Mouse (Mus musculus) forebrain, postnatal 0 days (tissue): ENCODE results near the gene Dupd1. TPM values are rescaled to one million over a fixed set of nuclear protein-coding genes. Genes with fewer than 3 reads are reported as not detected.

ENCODE experiments used
- ATAC-seq: fragments of 200-750 bp; cut with Nextera tagmentation; 2 replicates; pipeline ENCODE4 v1.8.0; 2017; ENCODE audit warnings: mild to moderate bottlenecking, moderate library complexity
- DNase-seq: peaks from one replicate; pipeline ENCODE4 v3.0.0-alpha.2; 2015
- H3K27ac ChIP-seq: fragments of 300-500 bp; sonication (generic); 2 replicates; pipeline ENCODE4 v1.5.1; 2014; ENCODE audit warnings: low read depth, mild to moderate bottlenecking, antibody characterized with exemption, low read length, moderate library complexity, mixed read lengths
- H3K27me3 ChIP-seq: fragments of 300-500 bp; sonication (generic); 2 replicates; pipeline ENCODE4 v1.6.1; 2014; ENCODE audit warnings: mild to moderate bottlenecking, low read length, mixed read lengths; ENCODE audit not compliant: insufficient read depth
- H3K36me3 ChIP-seq: fragments of 300-500 bp; sonication (generic); 2 replicates; pipeline ENCODE4 v1.6.1; 2014; ENCODE audit warnings: mild to moderate bottlenecking, moderate library complexity; ENCODE audit not compliant: insufficient read depth
- H3K4me1 ChIP-seq: fragments of 300-500 bp; sonication (generic); 2 replicates; pipeline ENCODE4 v1.6.1; 2014; ENCODE audit warnings: antibody characterized with exemption; ENCODE audit not compliant: insufficient read depth
- H3K4me2 ChIP-seq: fragments of 300-500 bp; sonication (generic); 2 replicates; pipeline ENCODE4 v1.6.1; 2014; ENCODE audit warnings: low read depth, mild to moderate bottlenecking, moderate library complexity
- H3K4me3 ChIP-seq: fragments of 300-500 bp; sonication (generic); 2 replicates; pipeline ENCODE4 v1.5.1; 2014; ENCODE audit warnings: low read depth, low read length, mixed read lengths
- H3K9ac ChIP-seq: fragments of 300-500 bp; sonication (generic); 2 replicates; pipeline ENCODE4 v1.6.1; 2014; ENCODE audit warnings: mild to moderate bottlenecking
- H3K9me3 ChIP-seq: fragments of 300-500 bp; sonication (generic); 2 replicates; pipeline ENCODE4 v1.6.1; 2016; ENCODE audit warnings: low read length
- CTCF ChIP-seq: sonication (generic); IDR thresholded peaks from 2 replicates; pipeline ENCODE4 v1.5.1; 2016; ENCODE audit warnings: antibody characterized with exemption, control low read depth, low read depth
- WGBS: fragments of 180-500 bp; shearing (Covaris S2); extraction: QIAGEN DNeasy Blood & Tissue Kit; methylation state at CpG from one replicate; pipeline ENCODE4 v1.1.7; 2014; 5-methylcytosine and 5-hydroxymethylcytosine counted together
- polyA plus RNA-seq: library from polyadenylated mRNA; unstranded; fragments of >200 nt; fragmentation: Nextera tagmentation; extraction: Ambion mirVana; gene quantifications from 2 replicates; pipeline ENCODE4 v1.2.1, GENCODE M21; 2015
- total RNA-seq: library from RNA; depleted of rRNA; stranded (reverse); fragments of >200 nt; gene quantifications from 2 replicates; pipeline ENCODE4 v1.2.3, GENCODE M21; 2014; rRNA removed

Gene Dupd1
- total and polyA plus RNA-seq, 2 experiments from 2014 or later = 0.24 to 0.35 TPM

DNA sequence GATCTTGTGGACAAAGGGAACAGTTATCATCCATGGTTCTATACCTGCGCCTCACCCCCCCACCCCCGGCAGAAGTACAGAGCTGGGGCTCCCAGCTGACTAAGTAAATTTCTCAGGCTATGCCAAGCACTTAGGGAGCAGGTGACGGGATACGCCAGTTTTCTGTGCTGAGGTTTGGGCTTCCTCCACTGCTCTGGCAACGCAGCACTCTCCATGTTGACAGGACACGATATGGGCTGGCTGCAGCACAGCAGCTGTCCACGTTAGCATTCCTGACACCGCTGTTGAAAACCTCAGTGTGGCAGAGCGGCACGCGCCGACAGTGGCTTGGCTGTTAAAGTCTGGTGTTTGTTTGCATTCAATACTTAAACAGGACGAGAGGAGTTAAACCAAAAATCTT, 55.2 kb downstream of the Dupd1 start:
- H3K4me2 ChIP-seq = peak overlapping the region; percentile 1; the same call in 1 of the 2 replicates
- peak overlapping the region; percentile 2 for H3K27ac ChIP-seq
- H3K9ac ChIP-seq = no peak overlapping the region
- DNase-seq (no peak), ATAC-seq (peak; percentile 69)
- H3K4me1 ChIP-seq = peaks cover 6% of the 10 kb centered on the region; the same call in 1 of the 2 replicates
- 40% methylated on average over 13 of the region's 13 CpGs for WGBS
- H3K9me3 ChIP-seq = no peaks in the 10 kb centered on the region
- peaks cover 34% of the 10 kb centered on the region for H3K36me3 ChIP-seq
- no peaks in the 10 kb centered on the region for H3K27me3 ChIP-seq
- H3K4me3 ChIP-seq = no peak overlapping the region
- TF ChIP-seq CTCF = no peak

DNA sequence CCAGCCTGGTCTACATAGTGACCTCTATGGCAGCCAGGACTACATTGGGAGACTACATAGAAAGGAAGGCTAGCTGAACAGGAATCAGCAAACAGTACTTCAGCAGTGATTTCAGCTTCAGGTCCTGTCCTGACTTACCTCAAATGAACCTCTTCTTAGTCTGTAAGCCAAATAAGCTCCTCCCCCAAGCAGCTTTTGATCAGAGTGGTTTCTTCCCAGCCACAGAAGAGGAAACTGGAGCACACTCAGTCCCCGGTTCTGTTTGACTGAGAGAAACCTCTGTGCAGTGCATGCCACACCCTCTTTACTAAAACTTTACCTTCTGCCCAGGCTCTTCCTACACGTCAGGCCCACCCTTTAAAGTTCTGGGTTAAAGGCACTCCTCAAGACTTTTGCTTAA, 60.6 kb downstream of the Dupd1 start:
- 77% methylated on average over 2 of the region's 2 CpGs for WGBS
- Histone ChIP-seq H3K4me3 (no peak overlapping the region), H3K4me1 (peaks cover 6% of the 10 kb centered on the region; the same call in 1 of the 2 replicates), H3K27ac (no peak overlapping the region), H3K9me3 (no peaks in the 10 kb centered on the region), H3K36me3 (no peaks in the 10 kb centered on the region; the same call in 1 of the 2 replicates), H3K4me2 (no peak overlapping the region), H3K9ac (no peak overlapping the region), H3K27me3 (no peaks in the 10 kb centered on the region)
- no peak for ATAC-seq
- DNase-seq = no peak
- TF ChIP-seq CTCF = no peak

DNA sequence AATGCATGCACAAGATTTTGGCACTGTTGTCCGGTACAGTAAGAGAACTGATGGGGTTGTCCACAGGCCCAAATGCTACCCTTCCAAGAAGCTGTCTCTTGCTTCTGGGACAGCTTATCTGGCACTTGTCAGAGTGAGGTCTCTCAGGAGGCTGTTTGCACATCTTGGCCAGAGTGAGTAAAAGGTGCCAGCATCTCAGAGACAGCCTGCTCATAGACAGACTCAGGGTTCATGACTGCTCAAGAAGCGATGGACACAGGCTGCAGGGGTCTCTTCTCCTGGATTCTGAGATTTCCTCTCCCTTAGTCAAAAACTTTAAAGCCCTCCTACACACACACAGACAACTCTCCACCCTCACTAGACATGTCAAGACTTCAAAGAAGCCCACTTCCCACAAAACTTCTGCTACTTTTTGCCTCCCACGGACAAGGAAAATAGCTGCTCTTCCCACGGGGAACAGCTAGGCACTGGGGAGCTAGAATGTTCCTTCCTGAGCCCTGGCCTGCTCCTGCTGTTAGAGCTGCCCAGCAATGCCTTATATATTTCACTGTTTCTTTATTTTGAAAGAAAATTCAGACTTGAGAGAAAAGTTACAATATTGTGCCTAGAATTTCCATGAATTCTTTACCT, 73.5 kb downstream of the Dupd1 start:
- ATAC-seq (no peak), DNase-seq (no peak)
- Histone ChIP-seq H3K27ac (no peak overlapping the region), H3K9ac (no peak overlapping the region), H3K4me3 (no peak overlapping the region), H3K36me3 (peaks cover 24% of the 10 kb centered on the region), H3K27me3 (no peaks in the 10 kb centered on the region), H3K9me3 (no peaks in the 10 kb centered on the region), H3K4me2 (no peak overlapping the region), H3K4me1 (no peaks in the 10 kb centered on the region)
- 81% methylated on average over 4 of the region's 4 CpGs for WGBS
- TF ChIP-seq CTCF = no peak

DNA sequence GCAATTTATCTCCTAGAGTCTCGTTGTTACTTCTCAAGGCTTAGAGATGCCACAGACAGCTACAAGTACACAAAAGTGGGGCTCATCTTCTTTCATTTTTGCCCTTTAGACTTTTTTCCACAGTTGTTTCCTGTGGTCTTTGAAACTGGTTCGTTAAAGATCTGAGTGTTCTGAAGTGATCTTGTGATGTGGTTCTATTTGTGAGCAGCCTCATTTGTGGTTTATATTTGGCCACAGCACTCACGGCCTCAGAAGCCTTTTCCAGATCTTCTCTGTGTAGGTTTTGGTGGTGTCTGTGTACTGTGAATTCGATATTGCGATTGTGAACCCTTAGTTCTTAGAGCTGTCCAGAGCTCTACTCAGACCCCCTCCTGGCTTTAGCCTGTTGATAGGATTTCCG, 77.8 kb downstream of the Dupd1 start:
- H3K9me3 ChIP-seq = no peaks in the 10 kb centered on the region
- 68% methylated on average over 6 of the region's 6 CpGs for WGBS
- H3K4me2 ChIP-seq = no peak overlapping the region

GRCm38 (mm10) chr14:21631665-21632200, 82.6 kb downstream of the Dupd1 start:
- no peak for ATAC-seq
- H3K9ac ChIP-seq = no peak overlapping the region
- no peak overlapping the region for H3K4me2 ChIP-seq
- 44% methylated on average over 5 of the region's 5 CpGs for WGBS
- no peak overlapping the region for H3K4me3 ChIP-seq
- no peaks in the 10 kb centered on the region for H3K9me3 ChIP-seq
- peaks cover 34% of the 10 kb centered on the region for H3K36me3 ChIP-seq
- H3K27ac ChIP-seq = peak overlapping the region; percentile 17; the same call in 1 of the 2 replicates
- no peak for TF ChIP-seq CTCF
- no peaks in the 10 kb centered on the region for H3K4me1 ChIP-seq
- no peak for DNase-seq
- H3K27me3 ChIP-seq = no peaks in the 10 kb centered on the region

More for the DNA sequence above, 77.8 kb downstream of the Dupd1 start:
- H3K36me3 ChIP-seq = peaks cover 20% of the 10 kb centered on the region
- H3K4me1 ChIP-seq = no peaks in the 10 kb centered on the region
- no peak for TF ChIP-seq CTCF
- ATAC-seq = no peak
- H3K27ac ChIP-seq = no peak overlapping the region
- no peak for DNase-seq
- H3K9ac ChIP-seq = no peak overlapping the region
- no peaks in the 10 kb centered on the region for H3K27me3 ChIP-seq
- no peak overlapping the region for H3K4me3 ChIP-seq

Other genes with a start within 250 kb of the Dupd1 start
- gene Kat6b, start 233.1 kb downstream of the Dupd1 start, total RNA-seq = 29.9 and 35.8 TPM in 2 replicates
- 10.0 and 16.9 TPM in 2 replicates for gene Kat6b, start 233.1 kb downstream of the Dupd1 start, polyA plus RNA-seq
- gene Samd8, start 36.0 kb upstream of the Dupd1 start, total RNA-seq = 62.4 and 67.6 TPM in 2 replicates
- gene Samd8, start 36.0 kb upstream of the Dupd1 start, polyA plus RNA-seq = 18.2 and 28.4 TPM in 2 replicates
- 0.57 TPM in 1 of 2 replicates, not detected in the other for gene Dusp13, start 36.6 kb upstream of the Dupd1 start, total RNA-seq
- 0.23 TPM in 1 of 2 replicates, not detected in the other for gene Dusp13, start 36.6 kb upstream of the Dupd1 start, polyA plus RNA-seq
- gene Vdac2, start 110.7 kb upstream of the Dupd1 start, total RNA-seq = 201 and 204 TPM in 2 replicates
- gene Vdac2, start 110.7 kb upstream of the Dupd1 start, polyA plus RNA-seq = 264 and 294 TPM in 2 replicates
- gene Comtd1, start 134.4 kb upstream of the Dupd1 start, total RNA-seq = 23.4 and 32.4 TPM in 2 replicates
- 48.8 and 50.6 TPM in 2 replicates for gene Comtd1, start 134.4 kb upstream of the Dupd1 start, polyA plus RNA-seq